Mouse (Mus musculus) forebrain, embryonic 14.5 days (tissue): ENCODE measurements around the gene Foxn2. TPM values are rescaled to one million over a fixed set of nuclear protein-coding genes. Genes with fewer than 3 reads are reported as not detected.
A peak's percentile ranks its signal among the peaks of the same experiment; 100 is the strongest.
"Not testable (repeated sequence)": the region's sequence is repeated elsewhere in the genome, so short reads cannot be mapped to it uniquely, and the experiment has no call there.

ENCODE experiments used
- ATAC-seq: fragments of 200-750 bp; cut with Nextera tagmentation; 2 replicates; pipeline ENCODE4 v1.8.0; 2017; ENCODE audit warnings: mild to moderate bottlenecking, moderate library complexity
- DNase-seq: peaks from one replicate; pipeline ENCODE4 v3.0.0-alpha.2; 2015; ENCODE audit warnings: low spot score
- H3K27ac ChIP-seq: fragments of 300-500 bp; sonication (generic); 2 replicates; pipeline ENCODE4 v1.5.1; 2014; ENCODE audit warnings: low read depth, mild to moderate bottlenecking, control low read depth, low read length, moderate library complexity
- H3K27me3 ChIP-seq: fragments of 300-500 bp; sonication (generic); replicated peaks from 2 replicates; pipeline ENCODE4 v1.6.1; 2014; ENCODE audit warnings: low read length, control low read depth, mixed read lengths; ENCODE audit not compliant: control insufficient read depth, insufficient read depth
- H3K36me3 ChIP-seq: fragments of 300-500 bp; sonication (generic); 2 replicates; pipeline ENCODE4 v1.6.1; 2014; ENCODE audit warnings: low read length, control low read depth; ENCODE audit not compliant: control insufficient read depth, insufficient read depth
- H3K4me1 ChIP-seq: fragments of 300-500 bp; sonication (generic); 2 replicates; pipeline ENCODE4 v1.6.1; 2014; ENCODE audit warnings: antibody characterized with exemption, low read length, control low read depth; ENCODE audit not compliant: control insufficient read depth, insufficient read depth
- H3K4me2 ChIP-seq: fragments of 300-500 bp; sonication (generic); 2 replicates; pipeline ENCODE4 v1.6.1; 2014; ENCODE audit warnings: mild to moderate bottlenecking, control low read depth, low read length
- H3K4me3 ChIP-seq: fragments of 300-500 bp; sonication (generic); 2 replicates; pipeline ENCODE4 v1.5.1; 2014; ENCODE audit warnings: low read depth, low read length, control low read depth
- H3K9ac ChIP-seq: fragments of 300-500 bp; sonication (generic); 2 replicates; pipeline ENCODE4 v1.6.1; 2014; ENCODE audit warnings: mild to moderate bottlenecking, low read length, control low read depth, moderate library complexity
- H3K9me3 ChIP-seq: fragments of 300-500 bp; sonication (generic); replicated peaks from 2 replicates; pipeline ENCODE4 v1.6.1; 2016; ENCODE audit warnings: low read length, control low read depth, mixed read lengths; ENCODE audit not compliant: control insufficient read depth
- WGBS: fragments of 180-500 bp; shearing (Covaris S2); extraction: QIAGEN DNeasy Blood & Tissue Kit; methylation state at CpG from one replicate; pipeline ENCODE4 v1.1.7; 2014; 5-methylcytosine and 5-hydroxymethylcytosine counted together
- polyA plus RNA-seq: library from polyadenylated mRNA; unstranded; fragments of >200 nt; fragmentation: Nextera tagmentation; extraction: Ambion mirVana; gene quantifications from 2 replicates; pipeline ENCODE4 v1.2.1, GENCODE M21; 2014

The Foxn2 gene
- polyA plus RNA-seq, 1 experiment from 2014 or later = 7.4 TPM

GRCm38 (mm10) chr17:88459516-88459915 is 19.0 kb downstream of the Foxn2 start:
- no peak overlapping the region for H3K27ac ChIP-seq

GRCm38 (mm10) chr17:88459916-88460901 is 19.7 kb downstream of the Foxn2 start:
- H3K9ac ChIP-seq = no peak overlapping the region
- no peak overlapping the region for H3K4me3 ChIP-seq
- no peaks in the 10 kb centered on the region for H3K4me1 ChIP-seq
- no peak overlapping the region for H3K27ac ChIP-seq
- H3K36me3 ChIP-seq = no peaks in the 10 kb centered on the region
- H3K9me3 ChIP-seq = no peaks in the 10 kb centered on the region
- WGBS = 93% methylated on average over 7 of the region's 7 CpGs
- no peak overlapping the region for H3K4me2 ChIP-seq
- DNase-seq (no peak), ATAC-seq (no peak)
- no peaks in the 10 kb centered on the region for H3K27me3 ChIP-seq

More at GRCm38 (mm10) chr17:88459516-88459915, 19.0 kb downstream of the Foxn2 start:
- 78% methylated on average over 2 of the region's 2 CpGs for WGBS
- Histone ChIP-seq H3K4me1 (no peaks in the 10 kb centered on the region), H3K36me3 (no peaks in the 10 kb centered on the region), H3K4me3 (no peak overlapping the region), H3K4me2 (no peak overlapping the region), H3K27me3 (no peaks in the 10 kb centered on the region), H3K9me3 (no peaks in the 10 kb centered on the region), H3K9ac (no peak overlapping the region)
- DNase-seq = no peak
- no peak for ATAC-seq

DNA sequence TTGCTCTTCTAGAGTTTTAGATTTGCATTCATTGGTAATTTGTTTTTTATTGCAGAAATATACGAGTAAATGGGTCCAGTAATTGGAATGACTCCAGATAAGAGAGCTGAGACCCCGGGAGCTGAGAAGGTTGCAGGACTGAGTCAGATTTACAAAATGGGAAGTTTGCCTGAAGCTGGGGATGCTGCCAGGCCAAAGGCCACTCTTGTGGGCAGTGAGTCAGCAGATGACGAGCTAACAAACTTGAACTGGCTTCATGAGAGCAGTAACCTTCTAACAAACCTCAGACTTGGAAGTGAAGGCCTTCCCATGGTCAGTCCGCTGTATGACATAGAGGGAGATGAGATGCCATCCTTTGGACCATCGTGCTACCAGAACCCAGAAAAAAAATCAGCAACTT is 22.1 kb downstream of the Foxn2 start:
- H3K27ac ChIP-seq = no peak overlapping the region
- no peak overlapping the region for H3K9ac ChIP-seq
- WGBS = 89% methylated on average over 5 of the region's 5 CpGs
- no peaks in the 10 kb centered on the region for H3K9me3 ChIP-seq
- ATAC-seq = no peak
- H3K4me2 ChIP-seq = no peak overlapping the region
- H3K4me3 ChIP-seq = no peak overlapping the region
- H3K27me3 ChIP-seq = no peaks in the 10 kb centered on the region
- no peak for DNase-seq
- H3K4me1 ChIP-seq = no peaks in the 10 kb centered on the region
- H3K36me3 ChIP-seq = no peaks in the 10 kb centered on the region

- no peak overlapping the region for H3K9ac ChIP-seq
- no peak overlapping the region for H3K4me3 ChIP-seq
- no peak for DNase-seq
- H3K27ac ChIP-seq = no peak overlapping the region
- H3K27me3 ChIP-seq = no peaks in the 10 kb centered on the region
- 0 out of 2 replicates have a peak, but pooled peaks cover 3% of the 10 kb centered on the region for H3K36me3 ChIP-seq
- WGBS = 95% methylated on average over 1 of the region's 1 CpGs
- no peak overlapping the region for H3K4me2 ChIP-seq
- ATAC-seq = no peak
- H3K9me3 ChIP-seq = no peaks in the 10 kb centered on the region
- H3K4me1 ChIP-seq = no peaks in the 10 kb centered on the region
Measured at GRCm38 (mm10) chr17:88466591-88466990, 26.1 kb downstream of the Foxn2 start.

DNA sequence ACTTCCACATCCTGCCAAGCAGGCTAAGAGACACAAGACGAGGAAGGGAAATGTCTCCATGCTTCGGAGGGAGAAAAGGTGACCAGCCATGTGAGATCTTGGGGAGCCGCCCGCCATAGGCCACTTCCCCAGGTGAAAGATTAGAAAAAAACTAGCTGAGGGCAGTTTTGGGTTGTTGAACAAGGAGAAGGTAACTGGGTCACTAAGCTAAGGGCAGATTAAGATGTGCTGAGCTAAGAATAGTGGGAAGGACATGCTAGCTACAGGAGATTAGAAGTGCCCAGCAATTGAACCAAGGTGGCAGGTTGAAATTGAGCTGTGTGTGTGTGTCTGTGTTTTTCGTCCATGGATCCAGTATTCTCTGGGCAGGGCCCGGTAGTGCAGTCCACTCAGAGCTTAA is 27.2 kb downstream of the Foxn2 start:
- no peak for ATAC-seq
- no peak overlapping the region for H3K9ac ChIP-seq
- 0 out of 2 replicates have a peak, but pooled peaks cover 3% of the 10 kb centered on the region for H3K36me3 ChIP-seq
- no peaks in the 10 kb centered on the region for H3K4me1 ChIP-seq
- no peak overlapping the region for H3K4me2 ChIP-seq
- no peak for DNase-seq
- no peaks in the 10 kb centered on the region for H3K9me3 ChIP-seq
- no peak overlapping the region for H3K27ac ChIP-seq
- no peak overlapping the region for H3K4me3 ChIP-seq
- 93% methylated on average over 6 of the region's 6 CpGs for WGBS
- no peaks in the 10 kb centered on the region for H3K27me3 ChIP-seq

DNA sequence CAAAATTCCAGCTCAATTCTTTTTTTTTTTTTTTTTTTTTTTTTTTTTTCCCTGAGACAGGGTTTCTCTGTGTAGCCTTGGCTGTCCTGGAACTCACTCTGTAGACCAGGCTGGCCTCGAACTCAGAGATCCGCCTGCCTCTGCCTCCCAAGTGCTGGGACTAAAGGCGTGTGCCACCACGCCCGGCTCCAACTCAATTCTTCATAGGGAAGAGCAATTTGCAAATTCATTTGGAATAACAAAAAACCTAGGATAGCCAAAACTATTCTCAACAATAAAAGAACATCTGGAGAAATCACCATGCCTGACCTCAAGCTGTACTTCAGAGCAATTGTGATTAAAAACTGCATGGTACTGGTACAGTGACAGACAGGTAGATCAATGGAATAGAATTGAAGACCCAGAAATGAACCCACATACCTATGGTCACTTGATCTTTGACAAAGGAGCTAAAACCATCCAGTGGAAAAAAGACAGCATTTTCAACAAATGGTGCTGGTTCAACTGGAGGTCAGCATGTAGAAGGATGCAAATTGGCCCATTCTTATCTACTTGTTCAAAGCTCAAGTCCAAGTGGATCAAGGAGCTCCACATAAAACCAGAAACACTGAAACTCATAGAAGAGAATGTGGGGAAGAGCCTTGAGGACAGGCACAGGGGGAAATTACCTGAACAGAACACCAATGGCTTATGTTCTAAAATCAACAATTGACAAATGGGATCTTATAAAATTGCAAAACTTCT is 28.3 kb downstream of the Foxn2 start:
- not testable (repeated sequence) for DNase-seq, ATAC-seq, H3K4me2 ChIP-seq, H3K36me3 ChIP-seq, H3K27me3 ChIP-seq, H3K9me3 ChIP-seq, H3K9ac ChIP-seq, H3K4me1 ChIP-seq, H3K4me3 ChIP-seq, H3K27ac ChIP-seq
- 96% methylated on average over 5 of the region's 5 CpGs for WGBS

DNA sequence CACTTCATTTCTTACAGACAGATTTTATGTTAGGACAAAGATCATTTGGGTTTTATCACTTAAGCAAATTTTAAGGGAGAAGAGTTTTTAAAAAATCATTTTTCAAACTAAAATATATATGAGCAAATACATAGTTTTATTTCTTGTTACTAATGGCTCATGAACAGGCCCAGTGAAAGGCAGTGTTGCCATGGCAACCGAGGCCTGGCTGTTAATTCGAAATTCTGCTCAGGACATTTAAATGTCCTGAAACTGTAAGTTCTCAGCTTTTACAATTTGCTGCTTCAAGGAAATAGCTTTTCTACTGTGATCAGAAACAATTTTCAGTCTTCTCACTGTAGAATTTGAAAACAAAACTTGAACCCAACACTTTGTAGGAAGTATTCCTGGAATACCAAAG is 33.3 kb downstream of the Foxn2 start:
- Histone ChIP-seq H3K4me1 (no peaks in the 10 kb centered on the region), H3K9me3 (no peaks in the 10 kb centered on the region), H3K4me3 (no peak overlapping the region), H3K27ac (no peak overlapping the region), H3K36me3 (no peaks in the 10 kb centered on the region), H3K27me3 (no peaks in the 10 kb centered on the region), H3K9ac (no peak overlapping the region), H3K4me2 (no peak overlapping the region)
- DNase-seq = peak; percentile 76
- WGBS = 52% methylated on average over 2 of the region's 2 CpGs
- no peak for ATAC-seq

GRCm38 (mm10) chr17:88477165-88477564 is 36.7 kb downstream of the Foxn2 start:
- Histone ChIP-seq H3K27ac (no peak overlapping the region), H3K36me3 (no peaks in the 10 kb centered on the region), H3K4me2 (no peak overlapping the region), H3K9ac (no peak overlapping the region), H3K9me3 (no peaks in the 10 kb centered on the region), H3K4me3 (no peak overlapping the region), H3K27me3 (no peaks in the 10 kb centered on the region), H3K4me1 (no peaks in the 10 kb centered on the region)
- DNase-seq = no peak
- 93% methylated on average over 7 of the region's 7 CpGs for WGBS
- no peak for ATAC-seq

GRCm38 (mm10) chr17:88477699-88478098 is 37.2 kb downstream of the Foxn2 start:
- DNase-seq = no peak
- no peak overlapping the region for H3K27ac ChIP-seq
- no peak overlapping the region for H3K4me2 ChIP-seq
- H3K9me3 ChIP-seq = no peaks in the 10 kb centered on the region
- no peaks in the 10 kb centered on the region for H3K36me3 ChIP-seq
- no peaks in the 10 kb centered on the region for H3K27me3 ChIP-seq
- H3K4me3 ChIP-seq = no peak overlapping the region
- no peak overlapping the region for H3K9ac ChIP-seq
- ATAC-seq = no peak
- no peaks in the 10 kb centered on the region for H3K4me1 ChIP-seq
